Mouse (Mus musculus) heart, embryonic 11.5 days (tissue): Measurements from ENCODE around the gene Gm20388. TPM values are rescaled to one million over a fixed set of nuclear protein-coding genes. Genes with fewer than 3 reads are reported as not detected.

Experiments
- ATAC-seq: fragments of 200-750 bp; cut with Nextera tagmentation; replicated peaks from 2 replicates; pipeline ENCODE4 v1.8.0; 2017; ENCODE audit warnings: moderate library complexity; ENCODE audit not compliant: insufficient number of reproducible peaks, low FRiP score, low TSS enrichment
- H3K27ac ChIP-seq: fragments of 300-500 bp; sonication (generic); 2 replicates; pipeline ENCODE4 v1.5.1; 2014; ENCODE audit warnings: mild to moderate bottlenecking, low read depth, low read length
- H3K27me3 ChIP-seq: fragments of 300-500 bp; sonication (generic); 2 replicates; pipeline ENCODE4 v1.6.1; 2014; ENCODE audit warnings: mild to moderate bottlenecking, low read length, mixed read lengths; ENCODE audit not compliant: control insufficient read depth, insufficient read depth
- H3K36me3 ChIP-seq: fragments of 300-500 bp; sonication (generic); 2 replicates; pipeline ENCODE4 v1.6.1; 2014; ENCODE audit warnings: mild to moderate bottlenecking, low read length, moderate library complexity, mixed read lengths; ENCODE audit not compliant: control insufficient read depth, insufficient read depth
- H3K4me1 ChIP-seq: fragments of 300-500 bp; sonication (generic); 2 replicates; pipeline ENCODE4 v1.6.1; 2014; ENCODE audit warnings: low read length; ENCODE audit not compliant: control insufficient read depth, insufficient read depth
- H3K4me2 ChIP-seq: fragments of 300-500 bp; sonication (generic); 2 replicates; pipeline ENCODE4 v1.6.1; 2014; ENCODE audit warnings: mild to moderate bottlenecking, moderate library complexity
- H3K4me3 ChIP-seq: fragments of 300-500 bp; sonication (generic); 2 replicates; pipeline ENCODE4 v1.5.1; 2014; ENCODE audit warnings: low read depth, low read length
- H3K9ac ChIP-seq: fragments of 300-500 bp; sonication (generic); 2 replicates; pipeline ENCODE4 v1.6.1; 2014; ENCODE audit warnings: mild to moderate bottlenecking, low read depth, low read length, moderate library complexity
- H3K9me3 ChIP-seq: fragments of 300-500 bp; sonication (generic); replicated peaks from 2 replicates; pipeline ENCODE4 v1.6.1; 2016; ENCODE audit warnings: low read length; ENCODE audit not compliant: control insufficient read depth
- WGBS: fragments of 180-500 bp; shearing (Covaris S2); extraction: QIAGEN DNeasy Blood & Tissue Kit; methylation state at CpG from one replicate; pipeline ENCODE4 v1.1.7; 2014; ENCODE audit not compliant: insufficient replicate concordance; 5-methylcytosine and 5-hydroxymethylcytosine counted together
- polyA plus RNA-seq: library from polyadenylated mRNA; unstranded; fragments of >200 nt; fragmentation: Nextera tagmentation; extraction: Ambion mirVana; gene quantifications from 2 replicates; pipeline ENCODE4 v1.2.1, GENCODE M21; 2014

Gene Gm20388
- polyA plus RNA-seq, 1 experiment from 2014 or later: 6.4 TPM

GRCm38 (mm10) chr8:121513429-121513828 lies 1602.8 kb downstream of the Gm20388 start:
- Histone ChIP-seq H3K27ac (no peak overlapping the region), H3K9me3 (no peaks in the 10 kb centered on the region), H3K36me3 (no peaks in the 10 kb centered on the region), H3K4me3 (no peak overlapping the region), H3K4me1 (no peaks in the 10 kb centered on the region), H3K9ac (no peak overlapping the region), H3K27me3 (peaks cover 10% of the 10 kb centered on the region), H3K4me2 (no peak overlapping the region)
- 5% methylated on average over 12 of the region's 12 CpGs for WGBS
- peak; percentile 70 for ATAC-seq

- no peaks in the 10 kb centered on the region for H3K4me1 ChIP-seq
- no peak overlapping the region for H3K9ac ChIP-seq
- no peak for ATAC-seq
- no peak overlapping the region for H3K4me2 ChIP-seq
- peaks cover 3% of the 10 kb centered on the region; the same call in 1 of the 2 replicates for H3K27me3 ChIP-seq
- WGBS: 68% methylated on average over 18 of the region's 18 CpGs
- H3K27ac ChIP-seq: no peak overlapping the region
- H3K36me3 ChIP-seq: no peaks in the 10 kb centered on the region
- H3K9me3 ChIP-seq: no peaks in the 10 kb centered on the region
- H3K4me3 ChIP-seq: no peak overlapping the region
Observed at GRCm38 (mm10) chr8:121525111-121525818, 1614.6 kb downstream of the Gm20388 start.

- 50% methylated on average over 6 of the region's 6 CpGs for WGBS
Observed at GRCm38 (mm10) chr8:121526811-121527550, 1616.3 kb downstream of the Gm20388 start.

GRCm38 (mm10) chr8:121527751-121528150 lies 1617.1 kb downstream of the Gm20388 start:
- H3K27me3 ChIP-seq: peaks cover 3% of the 10 kb centered on the region; the same call in 1 of the 2 replicates
- no peak for ATAC-seq
- no peak overlapping the region for H3K4me2 ChIP-seq

More at GRCm38 (mm10) chr8:121526811-121527550, 1616.3 kb downstream of the Gm20388 start:
- Histone ChIP-seq H3K4me1 (no peaks in the 10 kb centered on the region), H3K27me3 (peaks cover 3% of the 10 kb centered on the region; the same call in 1 of the 2 replicates), H3K27ac (no peak overlapping the region), H3K36me3 (no peaks in the 10 kb centered on the region), H3K9me3 (no peaks in the 10 kb centered on the region), H3K9ac (no peak overlapping the region), H3K4me3 (no peak overlapping the region), H3K4me2 (no peak overlapping the region)
- ATAC-seq: no peak

GRCm38 (mm10) chr8:121528790-121529189 lies 1618.1 kb downstream of the Gm20388 start:
- 79% methylated on average over 15 of the region's 15 CpGs for WGBS
- Histone ChIP-seq H3K9ac (no peak overlapping the region), H3K36me3 (no peaks in the 10 kb centered on the region), H3K4me3 (no peak overlapping the region), H3K4me1 (no peaks in the 10 kb centered on the region), H3K27me3 (peaks cover 3% of the 10 kb centered on the region; the same call in 1 of the 2 replicates), H3K4me2 (no peak overlapping the region), H3K9me3 (no peaks in the 10 kb centered on the region), H3K27ac (no peak overlapping the region)
- ATAC-seq: no peak

More at GRCm38 (mm10) chr8:121527751-121528150, 1617.1 kb downstream of the Gm20388 start:
- Histone ChIP-seq H3K4me3 (no peak overlapping the region), H3K36me3 (no peaks in the 10 kb centered on the region), H3K4me1 (no peaks in the 10 kb centered on the region), H3K9me3 (no peaks in the 10 kb centered on the region), H3K27ac (no peak overlapping the region), H3K9ac (no peak overlapping the region)
- 79% methylated on average over 9 of the region's 9 CpGs for WGBS

GRCm38 (mm10) chr8:121530639-121531038 lies 1620.0 kb downstream of the Gm20388 start:
- Histone ChIP-seq H3K36me3 (no peaks in the 10 kb centered on the region), H3K9me3 (no peaks in the 10 kb centered on the region), H3K27ac (no peak overlapping the region), H3K4me2 (no peak overlapping the region), H3K4me3 (no peak overlapping the region), H3K4me1 (no peaks in the 10 kb centered on the region), H3K27me3 (peaks cover 3% of the 10 kb centered on the region; the same call in 1 of the 2 replicates), H3K9ac (no peak overlapping the region)
- WGBS: 73% methylated on average over 10 of the region's 10 CpGs
- ATAC-seq: no peak

GRCm38 (mm10) chr8:121532381-121532780 lies 1621.7 kb downstream of the Gm20388 start:
- no peak overlapping the region for H3K4me2 ChIP-seq
- 49% methylated on average over 5 of the region's 5 CpGs for WGBS
- no peak for ATAC-seq
- no peaks in the 10 kb centered on the region for H3K9me3 ChIP-seq
- H3K36me3 ChIP-seq: no peaks in the 10 kb centered on the region
- H3K27ac ChIP-seq: no peak overlapping the region
- no peak overlapping the region for H3K9ac ChIP-seq
- no peaks in the 10 kb centered on the region for H3K4me1 ChIP-seq
- H3K27me3 ChIP-seq: peaks cover 3% of the 10 kb centered on the region; the same call in 1 of the 2 replicates
- no peak overlapping the region for H3K4me3 ChIP-seq

- Histone ChIP-seq H3K27ac (no peak overlapping the region), H3K4me2 (no peak overlapping the region), H3K27me3 (peaks cover 19% of the 10 kb centered on the region), H3K36me3 (no peaks in the 10 kb centered on the region), H3K9me3 (no peaks in the 10 kb centered on the region), H3K4me3 (no peak overlapping the region), H3K9ac (no peak overlapping the region), H3K4me1 (no peaks in the 10 kb centered on the region)
- WGBS: 65% methylated on average over 19 of the region's 19 CpGs
- no peak for ATAC-seq
Observed at GRCm38 (mm10) chr8:121541862-121542261, 1631.2 kb downstream of the Gm20388 start.
